In the genomic region with DNA sequence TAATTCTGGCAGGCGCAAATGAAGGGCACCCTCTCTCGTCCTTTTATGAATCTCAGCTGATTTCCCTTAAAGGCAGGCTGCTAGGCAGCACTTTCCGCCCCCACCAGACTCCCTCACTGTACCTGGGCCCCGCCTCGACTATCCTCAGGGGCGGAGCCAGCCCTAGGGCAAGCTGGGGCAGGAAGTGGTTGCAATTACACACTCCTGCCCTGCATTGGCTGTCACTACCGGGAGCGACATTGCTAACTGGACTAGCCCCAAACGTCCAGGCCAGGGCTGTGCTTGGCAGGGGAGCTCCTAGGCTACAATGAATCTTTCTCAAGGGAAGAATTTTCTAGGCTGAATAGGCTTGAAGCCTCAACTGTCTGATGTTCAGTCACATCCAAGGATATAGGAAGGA, we compare ENCODE assay signal across 8 mouse cellular contexts. TPM values are rescaled to one million over a fixed set of nuclear protein-coding genes. Genes with fewer than 3 reads are reported as not detected.
DNase-seq lines count a peak whose midpoint lies in the region; ATAC-seq and TF ChIP-seq lines count a peak whose summit lies in the region.

No protein-coding gene starts in this region.

- no peak for TF ChIP-seq CTCF in kidney, adult 2 months (conservative IDR thresholded peaks at IDR 0.05; ENCODE audit: insufficient read depth, insufficient read length, low read depth, low read length)

- H3K36me3 ChIP-seq in kidney, adult 2 months (ENCODE audit: control insufficient read depth, insufficient read depth, low read length), result no peaks in the 10 kb centered on the region
- no peaks in the 10 kb centered on the region for H3K36me3 ChIP-seq in kidney, embryonic 16.5 days (ENCODE audit: insufficient read depth, low read length)
- H3K36me3 ChIP-seq in hindbrain, embryonic 12.5 days, result no peaks in the 10 kb centered on the region

- WGBS in kidney, adult 2 months, result 19% methylated on average over 9 of the region's 9 CpGs
- WGBS in kidney, embryonic 16.5 days, result 19% methylated on average over 9 of the region's 9 CpGs
- 28% methylated on average over 9 of the region's 9 CpGs for WGBS in hindbrain, embryonic 12.5 days

- no peaks in the 10 kb centered on the region for H3K27me3 ChIP-seq in kidney, adult 2 months (replicated peaks; ENCODE audit: control insufficient read depth, insufficient read depth, low read length)
- peaks cover 10% of the 10 kb centered on the region; the same call in 1 of the 2 replicates for H3K27me3 ChIP-seq in kidney, embryonic 16.5 days (ENCODE audit: insufficient read depth, low read length)
- peaks cover 18% of the 10 kb centered on the region for H3K27me3 ChIP-seq in hindbrain, embryonic 12.5 days

- no peak for TF ChIP-seq POLR2A in kidney, adult 2 months (IDR thresholded peaks at IDR 0.05; ENCODE audit: low read depth, low read length)

- ATAC-seq in kidney, embryonic 16.5 days (ENCODE audit: low FRiP score, low TSS enrichment), result no peak
- ATAC-seq in inflammation-experienced regulatory T-cells, adult 6 months, result peak; percentile 95
- no peak for ATAC-seq in hindbrain, embryonic 12.5 days (ENCODE audit: low FRiP score)

- DNase-seq in kidney, adult 2 months, result peak; percentile 17
- peak; percentile 49 for DNase-seq in lung, postnatal 36 days
- peak; percentile 77 for DNase-seq in thymus, postnatal 25 days
- no peak for DNase-seq in cerebellum, postnatal 36 days
- no peak for DNase-seq in layer of hippocampus, postnatal 14 days (ENCODE audit: low spot score in 2 of 2)

- H3K4me3 ChIP-seq in kidney, adult 2 months (ENCODE audit: insufficient read depth, low read depth, low read length), result no peak overlapping the region
- H3K4me3 ChIP-seq in kidney, embryonic 16.5 days (ENCODE audit: low read length), result no peak overlapping the region
- H3K4me3 ChIP-seq in hindbrain, embryonic 12.5 days, result no peak overlapping the region

- H3K9me3 ChIP-seq in kidney, embryonic 16.5 days (ENCODE audit: low read length), result no peaks in the 10 kb centered on the region
- H3K9me3 ChIP-seq in hindbrain, embryonic 12.5 days (replicated peaks), result no peaks in the 10 kb centered on the region

- H3K9ac ChIP-seq in kidney, embryonic 16.5 days (replicated peaks; ENCODE audit: low read length), result no peak overlapping the region
- H3K9ac ChIP-seq in hindbrain, embryonic 12.5 days, result no peak overlapping the region

- H3K27ac ChIP-seq in kidney, adult 2 months (ENCODE audit: insufficient read depth, low read depth, low read length), result no peak overlapping the region
- H3K27ac ChIP-seq in kidney, embryonic 16.5 days (ENCODE audit: low read length), result no peak overlapping the region
- no peak overlapping the region for H3K27ac ChIP-seq in hindbrain, embryonic 12.5 days

- no peaks in the 10 kb centered on the region; the same call in 1 of the 2 replicates for H3K4me1 ChIP-seq in kidney, adult 2 months (ENCODE audit: control insufficient read depth, insufficient read depth, low read length)
- no peaks in the 10 kb centered on the region for H3K4me1 ChIP-seq in kidney, embryonic 16.5 days (ENCODE audit: insufficient read depth, low read length)
- H3K4me1 ChIP-seq in hindbrain, embryonic 12.5 days, result 0 out of 2 replicates have a peak, but pooled peaks cover 2% of the 10 kb centered on the region

- H3K4me2 ChIP-seq in kidney, embryonic 16.5 days (replicated peaks; ENCODE audit: low read depth, low read length), result no peak overlapping the region
- no peak overlapping the region for H3K4me2 ChIP-seq in hindbrain, embryonic 12.5 days (replicated peaks)

RNA-seq across cellular contexts. Expression of gene Bcorl1, which starts 23.0 kb away (rescaled TPM):
- 3.5 and 3.8 TPM in 2 replicates for polyA plus RNA-seq in kidney, adult 2 months (2012; rRNA removed)
- 5.6 and 6.2 TPM in 2 replicates for polyA plus RNA-seq in kidney, embryonic 16.5 days (2015; fragmentation: Nextera tagmentation; extraction: Ambion mirVana)
- 1 to 10 TPM; 1.2 to 2.1 (median 1.5) TPM for polyA plus RNA-seq in inflammation-experienced regulatory T-cells, adult 6 months (2017; shearing (Covaris generic))
- 10 to 100 TPM; 16.4 to 17.7 TPM for total RNA-seq in layer of hippocampus, postnatal 14 days (2021)
- 8.0 and 9.5 TPM in 2 replicates for polyA plus RNA-seq in hindbrain, embryonic 12.5 days (2016; fragmentation: Nextera tagmentation; extraction: Ambion mirVana)

Comparison
In these comparisons a context has a peak if more than half of its experiments do, and no peak if none do; other contexts are left out.
1. DNase-seq: peak in kidney, adult 2 months (single experiment), lung, postnatal 36 days (single experiment) and thymus, postnatal 25 days (single experiment); none in cerebellum, postnatal 36 days (0 of 2) and layer of hippocampus, postnatal 14 days (0 of 2).